Mouse (Mus musculus): ENCODE results near the gene Sppl2b. TPM values are rescaled to one million over a fixed set of nuclear protein-coding genes. Genes with fewer than 3 reads are reported as not detected.

Gene Sppl2b
- polyA plus RNA-seq, 1 experiment from 2014 or later: 17.7 TPM

DNA sequence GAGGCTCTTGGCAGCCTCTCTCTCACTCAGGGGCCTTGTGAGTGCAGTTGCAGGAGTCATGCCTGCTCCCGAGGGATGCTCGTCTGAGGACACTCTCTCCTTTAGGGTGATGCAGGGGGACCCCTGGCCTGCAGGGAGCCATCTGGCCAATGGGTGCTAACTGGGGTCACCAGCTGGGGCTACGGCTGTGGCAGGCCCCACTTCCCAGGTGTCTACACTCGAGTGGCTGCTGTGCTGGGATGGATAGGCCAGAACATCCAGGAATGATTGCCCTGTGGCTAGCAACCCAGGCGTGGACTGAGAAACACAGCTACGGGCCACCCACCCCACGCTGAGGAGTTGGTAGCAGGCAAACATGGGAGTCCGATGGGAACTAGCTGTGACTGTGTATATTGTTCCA lies 44.0 kb downstream of the Sppl2b start:
- no peak for DNase-seq (ENCODE audit: low spot score)
- no peaks in the 10 kb centered on the region for H3K27me3 ChIP-seq (ENCODE audit: control insufficient read depth, insufficient read depth, low read length)
- H3K4me2 ChIP-seq (replicated peaks; ENCODE audit: low read depth): no peak overlapping the region
- H3K9me3 ChIP-seq (ENCODE audit: control insufficient read depth, low read length): no peaks in the 10 kb centered on the region
- H3K36me3 ChIP-seq (ENCODE audit: control insufficient read depth, insufficient read depth, low read length): peaks cover 8% of the 10 kb centered on the region; the same call in 1 of the 2 replicates
- H3K27ac ChIP-seq (replicated peaks): no peak overlapping the region
- 84% methylated on average over 8 of the region's 8 CpGs for WGBS
- ATAC-seq (ENCODE audit: low FRiP score, low TSS enrichment): no peak
- no peak overlapping the region for H3K4me3 ChIP-seq (ENCODE audit: low read depth, low read length)
- H3K9ac ChIP-seq (ENCODE audit: low read length): no peak overlapping the region
- TF ChIP-seq CTCF (IDR thresholded peaks at IDR 0.05; ENCODE audit: low read depth) (no peak), EP300 (optimal IDR thresholded peaks at IDR 0.05) (no peak)
- H3K4me1 ChIP-seq (replicated peaks; ENCODE audit: control insufficient read depth, insufficient read depth): peaks cover 3% of the 10 kb centered on the region

DNA sequence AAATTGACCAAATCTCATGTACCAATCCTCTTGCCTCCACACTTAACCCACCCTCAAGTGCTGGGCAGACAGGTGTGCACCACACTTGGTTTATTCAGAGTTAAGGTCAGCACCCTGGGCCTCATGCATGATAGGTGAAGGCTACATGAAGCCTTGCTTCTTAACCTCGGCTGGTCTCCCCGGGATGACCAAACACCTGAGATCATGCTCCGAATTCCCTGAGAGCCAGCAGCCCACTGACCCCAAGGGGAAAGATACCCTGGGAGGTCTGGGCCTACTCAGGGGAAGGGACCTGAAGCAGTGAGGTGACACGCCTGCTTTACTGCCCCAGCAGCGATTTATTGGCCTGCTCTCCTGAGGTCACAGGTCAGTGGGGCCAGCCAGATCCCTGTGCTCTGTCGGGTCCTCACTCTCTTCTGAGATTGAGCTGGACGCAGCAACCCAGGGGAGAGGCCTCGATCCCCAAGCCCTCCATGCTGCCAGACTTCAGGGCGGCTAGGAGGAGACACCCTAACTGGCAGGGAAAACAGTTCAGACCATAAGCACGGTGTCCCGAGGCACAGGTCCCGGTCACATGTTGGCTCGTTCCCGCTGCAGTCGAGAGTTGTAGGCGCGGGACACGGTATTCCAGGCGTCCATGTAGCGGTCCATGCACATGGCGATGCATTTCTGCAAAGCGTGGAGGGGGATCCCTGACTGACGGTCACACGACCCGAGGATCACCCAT lies 44.7 kb downstream of the Sppl2b start:
- no peaks in the 10 kb centered on the region for H3K9me3 ChIP-seq (ENCODE audit: control insufficient read depth, low read length)
- peaks cover 3% of the 10 kb centered on the region for H3K4me1 ChIP-seq (replicated peaks; ENCODE audit: control insufficient read depth, insufficient read depth)
- no peak for TF ChIP-seq EP300 (optimal IDR thresholded peaks at IDR 0.05)
- no peak for TF ChIP-seq CTCF (IDR thresholded peaks at IDR 0.05; ENCODE audit: low read depth)
- WGBS: 13% methylated on average over 25 of the region's 25 CpGs
- H3K9ac ChIP-seq (ENCODE audit: low read length): peak overlapping the region; percentile 79
- H3K4me3 ChIP-seq (ENCODE audit: low read depth, low read length): peak overlapping the region; percentile 95
- H3K4me2 ChIP-seq (replicated peaks; ENCODE audit: low read depth): peak overlapping the region; percentile 83
- no peak for DNase-seq (ENCODE audit: low spot score)
- 0 out of 2 replicates have a peak overlapping the region, but pooled peaks have one; percentile 24 for H3K27ac ChIP-seq (replicated peaks)
- ATAC-seq (ENCODE audit: low FRiP score, low TSS enrichment): no peak
- no peaks in the 10 kb centered on the region for H3K27me3 ChIP-seq (ENCODE audit: control insufficient read depth, insufficient read depth, low read length)
- H3K36me3 ChIP-seq (ENCODE audit: control insufficient read depth, insufficient read depth, low read length): peaks cover 14% of the 10 kb centered on the region

DNA sequence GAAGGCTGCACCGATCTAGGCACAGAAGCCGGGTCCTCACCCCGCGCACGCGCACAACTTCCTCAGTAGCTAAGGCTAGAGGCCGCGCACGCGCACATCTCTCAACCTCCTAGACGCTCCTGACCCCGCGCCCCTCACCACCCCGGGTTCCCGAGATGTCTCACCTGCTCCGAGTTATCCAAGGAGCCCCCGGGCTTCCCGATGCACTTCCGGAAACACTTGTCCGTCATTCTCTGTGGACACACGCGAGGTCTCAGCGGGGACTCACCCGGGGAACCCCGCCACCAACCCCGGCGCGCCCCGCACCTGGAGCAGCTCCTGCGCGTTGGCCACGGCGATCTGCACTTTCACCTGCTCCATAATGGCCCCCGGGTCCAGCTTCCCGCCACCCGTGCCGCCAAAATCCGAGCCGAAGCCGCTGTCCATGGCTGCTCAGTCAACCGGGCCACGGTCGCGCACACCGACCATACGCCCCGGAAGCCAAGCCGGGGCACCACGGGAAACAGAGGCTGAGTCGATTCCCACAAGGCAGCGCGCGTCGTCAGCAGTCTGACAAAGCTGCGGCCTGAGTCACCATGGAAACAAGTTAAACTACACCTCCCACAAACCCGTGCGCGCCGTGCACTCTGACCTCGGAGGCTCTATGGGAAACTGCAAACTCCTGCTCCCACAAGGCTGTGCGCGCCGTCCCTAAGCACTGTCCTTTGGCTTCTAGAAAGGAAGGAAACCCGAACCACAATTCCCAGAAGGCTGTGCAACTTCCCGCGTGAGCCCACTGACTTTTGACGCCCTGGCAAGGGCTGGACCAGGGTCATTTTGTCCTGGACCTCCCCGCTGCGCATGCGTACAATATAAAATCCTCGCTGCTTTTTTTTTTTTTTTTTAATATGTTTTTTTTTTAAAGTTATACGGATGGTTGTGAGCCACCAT lies 45.5 kb downstream of the Sppl2b start, which contains the start of gene Timm13:
Gene Timm13, minus strand, starts transcription at position 652 of the 930 bp plus-strand sequence.
- H3K36me3 ChIP-seq (ENCODE audit: control insufficient read depth, insufficient read depth, low read length): peaks cover 17% of the 10 kb centered on the region
- peak; percentile 98 for DNase-seq (ENCODE audit: low spot score)
- under 1% methylated on average over 72 of the region's 72 CpGs for WGBS
- H3K4me1 ChIP-seq (replicated peaks; ENCODE audit: control insufficient read depth, insufficient read depth): peaks cover 3% of the 10 kb centered on the region
- no peaks in the 10 kb centered on the region for H3K27me3 ChIP-seq (ENCODE audit: control insufficient read depth, insufficient read depth, low read length)
- TF ChIP-seq EP300 (optimal IDR thresholded peaks at IDR 0.05): peak; percentile 70
- TF ChIP-seq CTCF (IDR thresholded peaks at IDR 0.05; ENCODE audit: low read depth): no peak
- H3K27ac ChIP-seq (replicated peaks): peak within 1 kb of the TSS; percentile 63
- H3K9me3 ChIP-seq (ENCODE audit: control insufficient read depth, low read length): no peaks in the 10 kb centered on the region
- peak; percentile 96 for ATAC-seq (ENCODE audit: low FRiP score, low TSS enrichment)
- peak within 1 kb of the TSS; percentile 95 for H3K4me3 ChIP-seq (ENCODE audit: low read depth, low read length)
- H3K9ac ChIP-seq (ENCODE audit: low read length): peak within 1 kb of the TSS; percentile 79
- H3K4me2 ChIP-seq (replicated peaks; ENCODE audit: low read depth): peak within 1 kb of the TSS; percentile 83

DNA sequence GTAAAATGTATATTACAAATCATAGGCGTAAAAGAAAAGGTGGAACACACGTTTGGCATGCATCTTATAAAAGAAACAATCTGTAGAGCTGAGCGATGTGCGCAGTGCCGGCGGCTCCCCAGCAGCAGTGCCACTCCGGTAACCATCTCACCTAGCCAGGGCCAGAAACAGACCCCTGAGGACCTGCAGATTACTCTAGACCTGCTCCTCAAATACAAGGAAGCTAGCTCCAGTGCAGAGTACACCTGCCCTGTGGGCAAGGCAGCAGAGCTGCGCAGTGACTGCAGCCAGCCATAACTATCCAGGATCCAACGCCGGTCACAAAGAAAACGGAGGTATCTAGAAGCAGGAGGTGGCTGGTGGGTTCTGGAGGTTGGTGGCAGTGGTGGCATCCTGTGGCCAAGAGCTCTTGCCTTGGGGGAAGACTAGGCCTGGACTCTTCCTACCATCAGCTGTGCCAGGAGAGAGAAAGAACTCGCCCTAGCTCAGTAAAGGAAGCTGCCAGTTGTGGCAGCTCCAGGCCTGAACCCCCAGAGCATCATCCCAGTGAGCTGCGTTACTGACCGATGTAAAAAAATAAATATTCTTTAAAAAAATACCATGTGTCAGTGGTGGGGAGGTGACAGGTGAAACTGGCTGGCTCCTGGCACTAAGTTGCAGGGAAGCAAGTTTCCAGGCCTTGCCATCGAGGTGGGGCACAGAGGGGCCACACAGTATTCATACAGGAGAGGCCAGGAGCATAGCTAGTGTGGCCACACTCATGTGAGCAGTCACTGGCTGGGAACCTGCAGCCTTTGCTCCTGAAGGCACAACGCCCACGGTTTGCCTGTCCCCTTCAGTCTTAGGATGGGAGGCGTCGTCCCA lies 46.6 kb downstream of the Sppl2b start:
- Histone ChIP-seq H3K4me1 (replicated peaks; ENCODE audit: control insufficient read depth, insufficient read depth) (peaks cover 3% of the 10 kb centered on the region), H3K9ac (ENCODE audit: low read length) (peak overlapping the region; percentile 45; the same call in 1 of the 2 replicates), H3K9me3 (ENCODE audit: control insufficient read depth, low read length) (no peaks in the 10 kb centered on the region), H3K27me3 (ENCODE audit: control insufficient read depth, insufficient read depth, low read length) (no peaks in the 10 kb centered on the region), H3K36me3 (ENCODE audit: control insufficient read depth, insufficient read depth, low read length) (peaks cover 24% of the 10 kb centered on the region), H3K4me3 (ENCODE audit: low read depth, low read length) (no peak overlapping the region), H3K27ac (replicated peaks) (peak overlapping the region; percentile 56), H3K4me2 (replicated peaks; ENCODE audit: low read depth) (peak overlapping the region; percentile 34; the same call in 1 of the 2 replicates)
- DNase-seq (ENCODE audit: low spot score) (no peak), ATAC-seq (ENCODE audit: low FRiP score, low TSS enrichment) (no peak)
- no peak for TF ChIP-seq CTCF (IDR thresholded peaks at IDR 0.05; ENCODE audit: low read depth)
- WGBS: 85% methylated on average over 19 of the region's 19 CpGs

DNA sequence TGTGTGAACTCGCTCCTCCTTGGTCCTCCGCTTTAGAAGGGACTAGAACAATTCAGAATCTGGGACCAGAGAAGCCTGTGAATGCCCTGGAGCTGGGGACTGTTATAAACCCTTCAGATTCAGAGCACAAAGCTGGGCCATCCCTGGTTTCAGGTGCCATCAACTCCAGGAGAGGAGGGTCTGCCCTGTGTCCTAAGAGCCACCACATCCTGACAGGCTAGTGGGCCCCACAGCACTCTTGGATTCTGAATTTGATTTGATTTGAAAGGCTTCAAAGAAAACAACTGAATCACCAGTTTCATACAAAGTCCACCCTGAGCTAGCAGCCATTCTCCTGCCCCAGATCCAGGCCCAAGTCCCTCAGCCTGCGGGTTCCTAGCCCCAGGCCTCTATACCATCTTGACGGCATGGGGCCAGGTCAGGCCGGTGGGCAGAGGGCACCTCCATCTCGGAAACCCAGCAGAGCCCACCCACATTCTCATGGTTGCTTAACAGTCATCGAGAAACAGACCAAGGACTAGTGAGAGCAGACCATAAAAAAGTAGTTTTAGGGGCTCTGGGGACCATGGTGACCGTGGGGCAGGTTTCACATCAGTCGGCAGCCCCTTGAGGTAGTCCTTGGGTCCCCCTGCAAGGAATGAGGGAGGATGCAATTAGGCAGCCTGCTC lies 47.3 kb downstream of the Sppl2b start:
- WGBS: 87% methylated on average over 9 of the region's 9 CpGs
- Histone ChIP-seq H3K9ac (ENCODE audit: low read length) (no peak overlapping the region), H3K9me3 (ENCODE audit: control insufficient read depth, low read length) (no peaks in the 10 kb centered on the region), H3K4me1 (replicated peaks; ENCODE audit: control insufficient read depth, insufficient read depth) (peaks cover 3% of the 10 kb centered on the region), H3K27ac (replicated peaks) (no peak overlapping the region), H3K4me3 (ENCODE audit: low read depth, low read length) (no peak overlapping the region), H3K36me3 (ENCODE audit: control insufficient read depth, insufficient read depth, low read length) (peaks cover 24% of the 10 kb centered on the region), H3K27me3 (ENCODE audit: control insufficient read depth, insufficient read depth, low read length) (no peaks in the 10 kb centered on the region), H3K4me2 (replicated peaks; ENCODE audit: low read depth) (no peak overlapping the region)
- TF ChIP-seq EP300 (optimal IDR thresholded peaks at IDR 0.05): no peak
- no peak for TF ChIP-seq CTCF (IDR thresholded peaks at IDR 0.05; ENCODE audit: low read depth)
- ATAC-seq (ENCODE audit: low FRiP score, low TSS enrichment) (no peak), DNase-seq (ENCODE audit: low spot score) (no peak)

Data from stomach, postnatal 0 days (tissue).